Mouse (Mus musculus) cerebellum, adult 9-10 months (tissue): ENCODE results near the gene Megf9.

ENCODE experiments used
- DNase-seq: peaks from one replicate; pipeline ENCODE4 v3.0.0; 2022

Megf9 gene

GRCm38 (mm10) chr4:70412126-70412525 is 122.7 kb downstream of the Megf9 start:
- DNase-seq: peak; percentile 50

GRCm38 (mm10) chr4:70409994-70410721 is 124.6 kb downstream of the Megf9 start, which contains the start of gene Cdk5rap2:
Gene Cdk5rap2 (minus strand): TSS chr4:70410443.
- peak; percentile 97 for DNase-seq

- peak; percentile 43 for DNase-seq
Measured at GRCm38 (mm10) chr4:70409456-70409855, 125.3 kb downstream of the Megf9 start.

- DNase-seq: peak; percentile 84
Measured at GRCm38 (mm10) chr4:70402109-70402819, 132.5 kb downstream of the Megf9 start.

- no peak for DNase-seq
Measured at GRCm38 (mm10) chr4:70399476-70399875, 135.3 kb downstream of the Megf9 start.

- no peak for DNase-seq
Measured at GRCm38 (mm10) chr4:70399074-70399473, 135.7 kb downstream of the Megf9 start.

- DNase-seq: no peak
Measured at GRCm38 (mm10) chr4:70398088-70398487, 136.7 kb downstream of the Megf9 start.

GRCm38 (mm10) chr4:70396701-70397100 is 138.1 kb downstream of the Megf9 start:
- no peak for DNase-seq

GRCm38 (mm10) chr4:70394736-70395135 is 140.1 kb downstream of the Megf9 start:
- no peak for DNase-seq

- no peak for DNase-seq
Measured at GRCm38 (mm10) chr4:70391760-70392372, 142.9 kb downstream of the Megf9 start.

- DNase-seq: no peak
Measured at GRCm38 (mm10) chr4:70391073-70391472, 143.7 kb downstream of the Megf9 start.

- no peak for DNase-seq
Measured at GRCm38 (mm10) chr4:70386206-70386605, 148.6 kb downstream of the Megf9 start.

GRCm38 (mm10) chr4:70377359-70377758 is 157.4 kb downstream of the Megf9 start:
- peak; percentile 39 for DNase-seq
